Mouse (Mus musculus): ENCODE data around the gene Wwox. TPM values are rescaled to one million over a fixed set of nuclear protein-coding genes. Genes with fewer than 3 reads are reported as not detected.

The Wwox gene
- polyA plus RNA-seq, 1 experiment from 2014 or later: 10.4 TPM

DNA sequence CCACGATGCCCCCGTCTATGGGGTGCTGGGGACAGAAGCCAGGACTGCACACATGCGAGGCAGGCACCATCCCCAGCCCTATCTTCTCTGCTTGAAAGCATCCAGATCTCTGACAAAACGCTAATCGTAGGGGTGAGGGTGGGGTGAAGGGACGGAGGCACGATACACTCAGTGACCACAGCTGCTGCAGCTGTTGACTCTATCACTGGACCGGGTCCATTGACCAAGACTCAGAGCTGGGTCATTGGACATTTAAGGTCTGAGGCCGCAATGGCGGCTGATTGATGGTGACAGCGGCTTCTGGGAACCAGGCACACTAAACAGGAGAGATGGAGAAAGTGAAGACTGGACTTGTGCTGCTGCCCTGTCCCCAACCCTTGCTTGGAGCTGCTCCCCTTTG is 768.0 kb downstream of the Wwox start:
- Histone ChIP-seq H3K4me2 (no peak overlapping the region), H3K4me1 (replicated peaks) (0 out of 2 replicates have a peak, but pooled peaks cover 5% of the 10 kb centered on the region), H3K9ac (no peak overlapping the region), H3K4me3 (no peak overlapping the region), H3K36me3 (no peaks in the 10 kb centered on the region), H3K9me3 (replicated peaks) (0 out of 2 replicates have a peak, but pooled peaks cover 3% of the 10 kb centered on the region), H3K27ac (ENCODE audit: poor library complexity, severe bottlenecking) (no peak overlapping the region), H3K27me3 (replicated peaks) (peaks cover 20% of the 10 kb centered on the region)
- 59% methylated on average over 11 of the region's 11 CpGs for WGBS
- ATAC-seq (ENCODE audit: insufficient number of reproducible peaks, low FRiP score): no peak

DNA sequence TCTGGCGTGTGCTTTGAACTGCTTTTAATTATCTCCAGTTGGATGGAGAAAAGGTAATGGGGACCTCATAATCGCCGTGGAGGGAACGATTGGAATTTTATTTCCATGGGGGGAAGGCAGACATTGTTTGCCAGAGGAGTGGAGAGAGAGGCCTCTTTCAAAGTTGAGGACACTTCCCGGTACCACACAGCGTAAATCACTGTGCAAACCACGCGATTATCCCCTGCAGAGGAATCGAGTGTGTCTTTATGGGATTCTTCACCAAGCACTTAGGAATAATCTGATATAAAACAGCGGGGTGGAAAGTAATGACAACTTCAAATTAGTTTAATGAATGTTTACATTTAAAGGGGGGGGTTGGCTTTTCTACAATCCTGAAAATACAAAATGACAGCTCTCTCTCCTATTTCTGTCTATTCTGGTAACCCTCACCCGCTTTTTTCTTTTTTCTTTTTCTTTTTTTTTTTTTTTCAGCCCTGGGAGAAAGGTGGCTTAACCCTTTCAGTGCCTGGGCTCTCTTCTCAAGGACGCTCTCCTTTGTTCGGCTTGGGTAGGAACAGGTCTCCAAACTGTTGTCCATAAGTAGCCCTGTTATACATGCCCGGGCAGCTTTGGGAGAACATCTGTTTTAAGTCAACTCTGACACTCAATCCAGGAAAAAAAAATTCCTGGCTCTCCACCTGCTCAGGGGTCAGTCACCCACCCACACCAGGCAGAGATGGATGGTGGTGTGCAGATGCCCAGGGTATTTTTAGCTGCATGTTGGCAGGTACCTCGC is 769.1 kb downstream of the Wwox start:
- Histone ChIP-seq H3K4me2 (no peak overlapping the region), H3K36me3 (no peaks in the 10 kb centered on the region), H3K27me3 (replicated peaks) (peaks cover 20% of the 10 kb centered on the region; the same call in 1 of the 2 replicates), H3K9me3 (replicated peaks) (0 out of 2 replicates have a peak, but pooled peaks cover 3% of the 10 kb centered on the region), H3K4me3 (no peak overlapping the region), H3K9ac (no peak overlapping the region), H3K4me1 (replicated peaks) (0 out of 2 replicates have a peak, but pooled peaks cover 8% of the 10 kb centered on the region), H3K27ac (ENCODE audit: poor library complexity, severe bottlenecking) (no peak overlapping the region)
- ATAC-seq (ENCODE audit: insufficient number of reproducible peaks, low FRiP score): no peak
- 60% methylated on average over 15 of the region's 15 CpGs for WGBS

DNA sequence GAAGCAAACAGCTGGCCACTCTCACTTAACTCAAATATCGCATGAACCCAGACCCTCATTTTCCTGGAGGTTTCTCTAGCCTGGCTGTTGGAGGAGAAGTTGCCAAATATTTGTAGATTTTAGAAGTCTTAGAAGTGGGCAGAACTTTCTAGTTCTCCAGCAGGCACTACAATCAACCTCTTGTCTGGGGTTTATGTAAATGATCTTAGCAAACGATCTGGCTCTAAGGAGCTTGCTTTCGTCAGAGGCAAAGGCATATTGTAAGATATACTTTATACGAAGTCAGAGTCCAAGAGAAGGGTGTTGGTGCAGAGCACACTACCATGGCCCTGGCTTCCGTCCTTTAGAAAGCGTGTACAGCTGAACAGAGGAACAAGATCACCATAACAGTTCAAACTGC is 770.6 kb downstream of the Wwox start:
- WGBS: 56% methylated on average over 6 of the region's 6 CpGs

DNA sequence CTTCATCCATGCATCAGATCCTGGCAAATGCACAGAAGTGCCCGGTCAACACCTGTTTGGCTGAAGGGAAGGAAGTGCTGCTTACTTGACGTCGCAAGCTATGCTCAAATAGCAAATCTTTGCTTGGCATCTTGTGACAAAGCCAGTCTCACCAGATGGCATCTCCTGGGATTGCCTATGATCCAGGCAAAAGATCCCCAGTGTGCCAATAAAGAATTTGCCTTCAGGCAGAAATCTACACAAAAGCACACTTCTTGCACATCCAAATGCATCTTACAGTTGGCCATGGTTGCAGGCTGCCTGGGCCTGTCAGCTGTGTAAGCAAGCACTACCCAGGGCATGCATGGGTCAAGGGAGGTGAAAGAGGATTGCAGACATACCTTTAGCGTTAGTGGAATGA is 773.7 kb downstream of the Wwox start:
- Histone ChIP-seq H3K9me3 (replicated peaks) (0 out of 2 replicates have a peak, but pooled peaks cover 3% of the 10 kb centered on the region), H3K4me2 (no peak overlapping the region), H3K27me3 (replicated peaks) (peaks cover 20% of the 10 kb centered on the region; the same call in 1 of the 2 replicates), H3K36me3 (no peaks in the 10 kb centered on the region), H3K4me3 (no peak overlapping the region), H3K4me1 (replicated peaks) (peaks cover 19% of the 10 kb centered on the region), H3K27ac (ENCODE audit: poor library complexity, severe bottlenecking) (no peak overlapping the region), H3K9ac (no peak overlapping the region)
- no peak for ATAC-seq (ENCODE audit: insufficient number of reproducible peaks, low FRiP score)
- 78% methylated on average over 4 of the region's 4 CpGs for WGBS

More for the DNA sequence above, 770.6 kb downstream of the Wwox start:
- Histone ChIP-seq H3K4me2 (no peak overlapping the region), H3K4me1 (replicated peaks) (0 out of 2 replicates have a peak, but pooled peaks cover 8% of the 10 kb centered on the region), H3K9me3 (replicated peaks) (0 out of 2 replicates have a peak, but pooled peaks cover 3% of the 10 kb centered on the region), H3K27me3 (replicated peaks) (peaks cover 20% of the 10 kb centered on the region; the same call in 1 of the 2 replicates), H3K36me3 (no peaks in the 10 kb centered on the region), H3K9ac (no peak overlapping the region), H3K4me3 (no peak overlapping the region), H3K27ac (ENCODE audit: poor library complexity, severe bottlenecking) (no peak overlapping the region)
- ATAC-seq (ENCODE audit: insufficient number of reproducible peaks, low FRiP score): no peak

DNA sequence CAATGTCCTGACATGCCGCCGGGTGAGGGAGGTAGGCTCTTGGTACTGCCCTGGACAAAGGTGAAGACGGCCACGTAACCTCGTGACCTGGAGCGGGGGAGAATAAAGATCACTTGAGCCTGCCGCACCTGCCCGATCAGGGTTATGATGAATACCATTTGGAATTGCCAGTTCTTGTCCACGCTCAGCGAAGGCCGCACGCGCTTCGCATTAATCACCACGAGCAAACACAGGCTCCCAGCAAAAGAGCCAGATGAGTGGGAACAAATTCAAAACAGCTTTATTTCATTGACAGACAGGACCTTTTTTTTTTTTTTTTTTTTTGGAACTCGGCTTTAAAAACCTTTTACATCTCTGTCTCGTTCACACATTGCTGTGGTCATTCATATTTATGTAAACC is 775.4 kb downstream of the Wwox start:
- peaks cover 12% of the 10 kb centered on the region; the same call in 1 of the 2 replicates for H3K27me3 ChIP-seq (replicated peaks)
- H3K36me3 ChIP-seq: no peaks in the 10 kb centered on the region
- H3K4me2 ChIP-seq: no peak overlapping the region
- H3K9me3 ChIP-seq (replicated peaks): 0 out of 2 replicates have a peak, but pooled peaks cover 3% of the 10 kb centered on the region
- ATAC-seq (ENCODE audit: insufficient number of reproducible peaks, low FRiP score): no peak
- no peak overlapping the region for H3K9ac ChIP-seq
- peaks cover 14% of the 10 kb centered on the region for H3K4me1 ChIP-seq (replicated peaks)
- 85% methylated on average over 17 of the region's 17 CpGs for WGBS
- no peak overlapping the region for H3K27ac ChIP-seq (ENCODE audit: poor library complexity, severe bottlenecking)
- no peak overlapping the region for H3K4me3 ChIP-seq

DNA sequence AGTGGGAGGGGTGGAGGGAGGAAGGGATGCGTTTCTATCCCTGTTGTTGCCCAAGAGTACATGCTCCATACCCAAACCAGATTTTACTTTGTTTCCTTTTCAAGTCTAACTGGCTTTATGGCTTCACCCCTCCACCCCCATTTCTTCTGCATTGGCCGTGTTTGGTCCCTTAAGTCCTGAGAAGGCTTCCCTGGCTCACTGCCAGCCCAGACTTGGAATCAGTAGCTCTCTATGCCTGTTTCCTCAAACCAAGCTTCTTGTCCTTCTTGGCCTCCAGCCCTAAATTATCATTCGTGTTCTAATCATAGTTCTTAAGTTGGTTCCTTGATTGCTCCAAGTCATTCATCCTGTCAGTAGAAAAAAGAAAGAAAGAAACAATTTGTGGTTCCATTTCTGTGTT is 777.3 kb downstream of the Wwox start:
- Histone ChIP-seq H3K27me3 (replicated peaks) (peaks cover 12% of the 10 kb centered on the region; the same call in 1 of the 2 replicates), H3K27ac (ENCODE audit: poor library complexity, severe bottlenecking) (no peak overlapping the region), H3K9me3 (replicated peaks) (no peaks in the 10 kb centered on the region), H3K36me3 (no peaks in the 10 kb centered on the region), H3K4me2 (no peak overlapping the region), H3K4me3 (no peak overlapping the region), H3K4me1 (replicated peaks) (peaks cover 14% of the 10 kb centered on the region), H3K9ac (no peak overlapping the region)
- no peak for ATAC-seq (ENCODE audit: insufficient number of reproducible peaks, low FRiP score)
- 45% methylated on average over 3 of the region's 3 CpGs for WGBS

DNA sequence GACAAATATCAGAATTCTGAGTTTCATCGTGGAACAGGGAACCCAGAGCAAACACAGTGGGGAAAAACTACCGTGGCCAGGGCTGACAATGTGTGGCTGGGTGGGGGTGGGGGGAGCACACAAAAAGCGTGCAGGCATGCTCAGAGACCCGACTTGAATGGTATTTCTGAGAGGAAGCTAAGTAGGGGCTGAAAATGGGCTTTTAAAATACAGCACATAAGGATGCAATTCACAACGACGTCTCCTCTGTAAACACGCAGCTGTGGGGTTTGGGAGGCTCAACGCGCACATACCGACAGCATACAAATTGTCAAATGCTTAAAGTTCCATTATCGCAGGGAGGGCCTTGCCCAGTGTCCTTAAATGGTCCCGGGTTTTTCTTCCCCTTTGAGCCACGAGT is 783.1 kb downstream of the Wwox start:
- no peaks in the 10 kb centered on the region for H3K36me3 ChIP-seq
- no peak overlapping the region for H3K4me3 ChIP-seq
- no peak overlapping the region for H3K9ac ChIP-seq
- H3K4me2 ChIP-seq: no peak overlapping the region
- no peaks in the 10 kb centered on the region for H3K9me3 ChIP-seq (replicated peaks)
- H3K27ac ChIP-seq (ENCODE audit: poor library complexity, severe bottlenecking): no peak overlapping the region
- peaks cover 7% of the 10 kb centered on the region for H3K4me1 ChIP-seq (replicated peaks)
- 0 out of 2 replicates have a peak, but pooled peaks cover 4% of the 10 kb centered on the region for H3K27me3 ChIP-seq (replicated peaks)
- no peak for ATAC-seq (ENCODE audit: insufficient number of reproducible peaks, low FRiP score)
- WGBS: 75% methylated on average over 13 of the region's 13 CpGs

DNA sequence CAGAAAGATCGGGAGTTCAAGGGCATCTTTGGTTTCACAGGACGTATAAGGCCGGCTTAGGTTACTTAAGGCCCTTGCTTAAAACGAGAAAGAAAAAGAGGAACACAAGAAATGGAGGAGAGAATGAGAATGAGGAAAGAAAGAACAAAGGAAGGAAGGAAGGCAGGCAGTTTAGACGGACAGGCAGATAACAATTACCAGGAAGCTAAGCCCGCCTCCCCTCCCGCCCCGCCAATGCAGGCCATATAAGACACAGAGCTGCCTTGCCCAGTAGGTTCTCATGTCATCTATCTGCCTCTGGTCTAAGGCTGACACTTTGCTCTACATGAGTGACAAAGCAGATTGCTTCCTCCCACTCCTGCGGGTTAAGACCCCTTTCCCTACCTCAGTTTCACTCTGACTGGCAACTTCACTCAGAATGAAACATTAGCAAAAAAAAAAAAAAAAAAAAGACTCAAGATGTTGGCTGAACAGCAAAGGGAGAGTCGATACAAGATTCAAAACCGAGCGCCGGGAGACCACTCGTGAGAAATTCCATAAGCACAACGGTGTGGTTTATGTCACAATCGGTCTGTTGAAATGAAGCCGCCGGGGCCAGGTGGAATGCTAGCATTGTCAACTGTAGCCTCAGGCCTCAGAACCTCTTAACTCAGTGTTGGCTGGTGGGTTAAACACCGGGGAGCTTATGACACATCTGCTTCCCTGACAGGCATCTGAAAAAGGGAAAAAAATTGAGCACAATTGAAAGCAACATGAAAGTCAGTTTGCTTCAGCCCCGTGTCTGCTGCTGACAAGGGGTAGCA is 787.5 kb downstream of the Wwox start:
- ATAC-seq (ENCODE audit: insufficient number of reproducible peaks, low FRiP score): no peak
- H3K27me3 ChIP-seq (replicated peaks): no peaks in the 10 kb centered on the region
- 56% methylated on average over 20 of the region's 20 CpGs for WGBS
- no peak overlapping the region for H3K4me2 ChIP-seq
- no peak overlapping the region for H3K4me3 ChIP-seq
- H3K27ac ChIP-seq (ENCODE audit: poor library complexity, severe bottlenecking): no peak overlapping the region
- H3K36me3 ChIP-seq: no peaks in the 10 kb centered on the region
- no peaks in the 10 kb centered on the region for H3K9me3 ChIP-seq (replicated peaks)
- no peak overlapping the region for H3K9ac ChIP-seq
- peaks cover 5% of the 10 kb centered on the region; the same call in 1 of the 2 replicates for H3K4me1 ChIP-seq (replicated peaks)

DNA sequence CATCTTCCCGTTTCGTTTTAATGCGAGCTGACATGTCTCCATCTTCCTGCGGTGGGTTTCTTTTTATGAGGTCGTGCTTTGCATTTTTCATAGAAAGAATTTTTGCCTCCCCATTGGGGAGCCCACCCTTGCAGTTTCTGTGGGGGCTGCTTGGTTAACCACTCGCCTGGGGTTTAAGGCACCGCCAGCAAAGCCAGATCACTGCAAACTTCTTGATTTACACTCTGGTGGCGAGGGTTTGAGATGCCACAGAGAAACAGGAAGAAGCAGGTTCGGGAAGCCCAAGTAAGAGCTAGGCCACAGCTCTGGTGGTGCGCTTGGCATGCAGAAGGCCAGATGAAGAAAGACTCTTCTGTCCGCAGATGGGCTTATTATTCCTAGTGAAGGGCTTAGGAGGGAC is 789.4 kb downstream of the Wwox start:
- Histone ChIP-seq H3K36me3 (no peaks in the 10 kb centered on the region), H3K9me3 (replicated peaks) (no peaks in the 10 kb centered on the region), H3K9ac (no peak overlapping the region), H3K27me3 (replicated peaks) (no peaks in the 10 kb centered on the region), H3K4me3 (no peak overlapping the region), H3K4me1 (replicated peaks) (peaks cover 5% of the 10 kb centered on the region; the same call in 1 of the 2 replicates), H3K4me2 (no peak overlapping the region), H3K27ac (ENCODE audit: poor library complexity, severe bottlenecking) (no peak overlapping the region)
- WGBS: 91% methylated on average over 11 of the region's 11 CpGs
- ATAC-seq (ENCODE audit: insufficient number of reproducible peaks, low FRiP score): no peak

DNA sequence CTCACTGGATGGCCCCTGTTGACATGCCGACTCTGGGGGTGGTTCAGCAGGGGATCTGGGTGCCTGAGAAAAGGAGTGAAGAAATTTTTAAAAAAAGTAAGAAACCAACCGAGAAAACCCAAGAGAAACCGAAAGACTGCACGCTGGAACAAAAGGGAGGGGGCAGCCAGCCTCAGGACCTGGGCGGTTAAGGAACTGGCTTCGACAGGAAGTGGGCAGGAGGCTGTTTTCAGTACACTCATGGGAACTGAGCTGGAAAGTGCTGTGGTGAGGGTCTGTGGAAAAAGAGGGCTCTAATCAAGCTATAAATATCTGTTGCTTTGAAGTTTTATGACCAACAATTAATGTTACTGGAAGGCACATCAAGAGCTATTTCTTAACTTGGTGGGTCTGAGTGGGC is 794.6 kb downstream of the Wwox start:
- ATAC-seq (ENCODE audit: insufficient number of reproducible peaks, low FRiP score): no peak
- Histone ChIP-seq H3K27me3 (replicated peaks) (no peaks in the 10 kb centered on the region; the same call in 1 of the 2 replicates), H3K4me1 (replicated peaks) (peaks cover 2% of the 10 kb centered on the region; the same call in 1 of the 2 replicates), H3K9ac (no peak overlapping the region), H3K4me3 (no peak overlapping the region), H3K9me3 (replicated peaks) (no peaks in the 10 kb centered on the region), H3K27ac (ENCODE audit: poor library complexity, severe bottlenecking) (no peak overlapping the region), H3K36me3 (no peaks in the 10 kb centered on the region), H3K4me2 (no peak overlapping the region)
- WGBS: 61% methylated on average over 6 of the region's 6 CpGs

DNA sequence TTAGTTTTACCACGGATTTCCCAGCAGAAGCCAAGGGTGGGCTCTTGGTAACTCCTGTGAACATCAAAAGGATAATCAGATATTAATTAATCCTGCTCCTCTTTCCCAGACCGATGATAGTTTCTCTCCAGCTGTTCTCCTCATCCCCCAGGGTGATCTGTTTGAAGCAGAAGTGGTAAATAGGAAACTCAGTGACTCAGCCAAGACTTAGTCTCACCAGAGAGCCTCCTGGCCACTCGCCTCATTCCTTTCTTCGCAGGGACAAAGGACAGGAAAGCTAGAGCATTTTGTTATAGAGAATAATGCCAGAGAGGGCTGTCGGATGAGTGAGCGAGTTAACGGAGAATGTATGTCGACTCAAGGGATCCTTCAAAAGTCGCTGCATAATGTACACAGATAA is 798.1 kb downstream of the Wwox start:
- H3K9ac ChIP-seq: no peak overlapping the region
- H3K9me3 ChIP-seq (replicated peaks): no peaks in the 10 kb centered on the region
- no peaks in the 10 kb centered on the region; the same call in 1 of the 2 replicates for H3K27me3 ChIP-seq (replicated peaks)
- 69% methylated on average over 9 of the region's 9 CpGs for WGBS
- no peak overlapping the region for H3K4me3 ChIP-seq
- H3K4me1 ChIP-seq (replicated peaks): peaks cover 3% of the 10 kb centered on the region; the same call in 1 of the 2 replicates
- no peak overlapping the region for H3K27ac ChIP-seq (ENCODE audit: poor library complexity, severe bottlenecking)
- ATAC-seq (ENCODE audit: insufficient number of reproducible peaks, low FRiP score): no peak
- H3K4me2 ChIP-seq: no peak overlapping the region
- no peaks in the 10 kb centered on the region for H3K36me3 ChIP-seq
